Mouse (Mus musculus): ENCODE measurements at regions not wholly inside any gene's neighbourhood (a gene's known extent, or its start where the extent isn't known, plus 50 kb on each side); places are given as distances from the start of the nearest gene placed in this dataset.

DNA sequence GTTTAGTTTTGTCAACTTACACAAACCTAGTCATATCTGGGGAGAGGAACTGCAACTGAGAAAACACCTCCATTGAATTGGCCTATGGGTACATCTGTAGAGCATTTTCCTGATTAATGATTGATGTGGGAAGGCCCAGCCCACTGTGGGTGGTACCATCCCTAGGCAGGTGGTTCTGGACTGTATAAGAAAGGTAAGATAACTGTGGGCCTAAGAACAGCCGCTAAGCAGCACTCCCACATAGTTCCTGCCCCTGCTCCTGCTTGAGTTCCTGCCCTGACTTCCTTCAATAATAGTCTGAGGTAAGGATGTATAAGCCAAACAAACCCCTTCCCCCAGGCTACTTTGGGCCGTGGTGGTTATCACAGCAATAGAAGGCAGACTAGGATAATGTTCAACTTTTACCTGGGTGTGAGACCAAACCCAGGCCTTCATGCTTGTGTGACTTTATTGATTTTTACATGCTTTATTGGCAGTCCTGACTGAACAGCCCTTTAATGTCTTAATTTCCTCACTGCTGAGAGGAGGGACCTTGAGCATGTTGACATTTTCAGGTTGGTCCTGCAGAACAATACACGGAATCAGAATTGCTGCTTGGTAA, 78.8 kb upstream of the Camk1g start:
- intact Hi-C loops (cut with DNase I): loop anchor here (5.0 kb wide), 1 partner anchor 253 kb away; no protein-coding TSS in a partner anchor
- DNase-seq: no peak

DNA sequence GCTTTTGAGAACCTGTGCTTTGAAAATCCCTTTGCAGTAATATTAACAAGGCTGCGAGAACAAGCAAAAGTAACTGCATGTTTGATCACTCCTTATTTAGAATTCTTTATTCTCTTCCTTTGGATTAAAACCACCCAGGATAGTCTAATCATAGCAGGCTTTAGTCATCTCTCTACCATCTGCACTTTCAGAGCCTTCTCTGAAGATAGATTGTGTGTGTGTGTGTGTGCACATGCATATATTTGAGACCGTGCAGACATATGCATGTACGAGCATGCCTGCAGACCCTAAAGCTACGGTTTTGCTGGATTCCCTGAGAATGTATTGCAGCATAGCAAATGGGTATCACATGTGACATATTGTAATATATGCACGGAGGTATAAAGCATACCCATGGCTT, 77.5 kb upstream of the Camk1g start:
- no peak for DNase-seq
- intact Hi-C loops (cut with DNase I): loop anchor here (5.0 kb wide), 1 partner anchor 255 kb away; no protein-coding TSS in a partner anchor

DNA sequence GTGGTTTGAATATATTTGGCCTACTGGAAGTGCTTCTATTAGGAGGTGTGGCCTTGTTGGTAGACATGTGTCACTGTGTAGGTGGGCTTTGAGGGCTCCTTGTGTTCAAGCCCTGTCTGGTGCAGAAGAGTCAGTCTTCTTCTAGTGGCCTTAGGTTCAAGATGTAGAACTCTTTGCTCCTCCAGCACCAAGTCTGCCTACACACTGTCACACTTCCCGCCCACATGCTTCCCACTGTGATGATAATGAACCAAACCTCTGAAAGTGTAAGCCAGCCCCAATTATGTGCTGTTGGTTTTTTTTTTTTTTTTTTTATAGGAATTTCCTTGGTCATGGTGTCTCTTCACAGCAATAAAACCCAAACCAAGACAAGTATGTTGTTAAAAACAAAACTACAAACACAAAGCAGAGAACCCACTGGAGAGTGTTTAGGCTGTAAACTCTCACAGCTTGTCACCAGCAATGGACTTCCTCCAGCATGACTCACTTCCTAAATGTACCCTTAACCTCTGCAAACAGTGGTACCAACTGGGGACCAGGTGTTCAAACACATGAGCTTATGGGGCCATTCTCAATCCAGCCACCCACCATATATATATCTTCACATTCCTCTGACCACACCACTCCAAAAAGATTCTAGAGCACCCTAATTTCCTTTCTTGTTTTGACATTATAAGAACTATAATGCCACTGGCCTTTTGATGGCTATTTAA, 74.0 kb upstream of the Camk1g start:
- no peak for DNase-seq
- intact Hi-C loops (cut with DNase I): no loop called here

DNA sequence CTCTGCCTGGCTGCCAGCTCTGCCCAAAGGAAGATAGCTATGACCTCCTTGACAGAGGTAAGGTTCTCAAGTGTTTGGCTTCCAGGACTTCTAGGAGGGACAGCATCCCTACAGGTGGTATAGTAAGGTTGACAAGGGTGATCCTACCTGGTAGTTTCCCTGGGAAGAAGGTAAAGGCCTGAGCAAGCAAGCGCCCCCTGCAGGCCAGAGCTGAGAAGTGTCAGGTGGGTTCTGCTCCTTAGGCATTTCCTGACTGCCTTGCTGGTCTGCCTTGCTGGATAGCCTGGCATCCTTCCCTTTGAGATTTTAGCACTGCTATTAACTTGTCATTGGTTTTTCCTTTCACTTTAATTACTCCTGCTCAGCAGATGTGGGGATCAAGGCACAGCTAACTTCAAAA, 70.4 kb upstream of the Camk1g start:
- intact Hi-C loops (cut with DNase I): no loop called here
- no peak for DNase-seq

DNA sequence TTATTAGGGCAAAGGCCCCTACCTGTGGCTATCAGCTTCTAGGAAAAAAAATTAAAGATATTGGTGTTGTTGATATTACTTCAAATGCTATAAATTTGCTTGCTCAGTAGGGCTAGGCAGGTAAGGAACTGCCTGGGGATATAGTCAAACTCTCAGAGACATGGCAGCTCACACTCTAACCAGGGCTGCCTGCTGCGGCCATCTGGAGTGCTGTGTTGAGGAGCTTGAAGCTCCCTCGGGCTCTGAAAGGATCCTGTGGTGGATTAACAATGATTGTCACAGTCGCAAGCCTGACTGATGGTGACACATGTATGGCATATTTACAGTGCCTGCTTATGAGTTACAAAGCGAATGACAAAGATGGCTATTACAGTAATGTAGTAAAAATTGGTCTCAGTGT, 64.2 kb upstream of the Camk1g start:
- peak; percentile 34 for DNase-seq
- intact Hi-C loops (cut with DNase I): no loop called here

DNA sequence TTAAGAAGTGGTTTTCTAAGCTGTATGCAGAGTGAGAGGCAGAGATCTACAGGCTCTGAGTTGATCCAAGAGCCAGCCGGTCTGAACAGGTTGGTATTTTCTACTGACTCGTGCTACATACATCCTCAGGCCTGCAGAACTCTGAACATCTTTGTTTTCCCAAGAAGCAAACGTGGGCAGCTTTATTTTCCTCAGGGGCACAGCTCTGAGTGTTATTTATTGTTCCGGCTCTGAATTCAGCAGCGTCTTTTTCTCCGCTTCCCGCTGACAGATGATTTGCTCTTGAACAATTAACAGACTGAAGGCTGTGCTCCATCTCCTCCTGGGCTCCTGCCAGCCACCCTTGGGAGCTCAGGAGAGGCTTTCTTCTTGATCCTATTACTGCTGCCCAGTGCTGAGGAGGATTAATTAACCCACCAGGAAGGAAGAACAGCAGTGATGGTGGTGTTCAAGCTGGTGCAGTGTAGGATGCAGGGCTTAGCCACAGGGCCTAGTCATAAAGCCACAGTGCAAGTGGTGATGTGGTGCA, 63.5 kb upstream of the Camk1g start:
- DNase-seq: peak; percentile 82
- intact Hi-C loops (cut with DNase I): no loop called here

DNA sequence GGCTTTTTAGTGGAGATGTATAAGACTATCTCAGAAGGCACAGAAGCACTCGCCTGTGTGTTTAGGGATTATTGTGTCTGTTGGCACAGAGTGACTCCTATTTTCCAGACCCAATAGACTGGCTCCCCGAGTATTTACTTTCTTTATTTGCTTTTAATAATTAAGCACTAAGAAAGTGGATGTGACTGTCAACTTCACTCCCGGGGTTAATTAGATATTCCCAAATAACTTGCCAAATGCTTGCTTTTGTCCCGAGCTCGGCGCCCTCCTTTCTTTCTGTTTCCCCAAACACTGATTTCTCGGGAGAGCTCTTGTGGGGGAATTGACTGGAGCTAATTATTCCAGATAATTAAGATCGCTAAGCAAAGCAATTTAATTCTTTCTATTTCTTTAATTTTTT, 60.1 kb upstream of the Camk1g start:
- intact Hi-C loops (cut with DNase I): no loop called here
- no peak for DNase-seq

DNA sequence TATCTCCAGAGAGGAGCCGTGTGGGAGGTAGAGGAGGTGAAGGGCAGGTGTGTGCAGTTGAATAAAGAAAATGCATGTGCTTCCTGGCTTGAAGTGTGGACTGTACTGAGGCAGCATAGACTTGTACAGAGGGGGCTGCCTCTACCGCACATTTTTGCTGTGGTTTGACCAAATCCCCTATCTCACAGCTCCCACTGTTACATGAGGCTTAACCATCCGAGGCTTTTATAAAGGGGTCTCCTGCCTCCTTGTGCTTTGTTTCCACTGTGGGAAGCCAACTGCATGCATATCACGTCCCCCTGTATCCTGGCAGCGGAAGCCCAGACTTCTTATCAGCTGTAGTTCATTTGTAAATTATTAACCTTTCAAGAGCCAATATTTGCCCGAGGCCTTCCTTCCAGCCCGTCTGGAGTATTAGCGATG, 53.6 kb upstream of the Camk1g start:
- intact Hi-C loops (cut with DNase I): no loop called here

DNA sequence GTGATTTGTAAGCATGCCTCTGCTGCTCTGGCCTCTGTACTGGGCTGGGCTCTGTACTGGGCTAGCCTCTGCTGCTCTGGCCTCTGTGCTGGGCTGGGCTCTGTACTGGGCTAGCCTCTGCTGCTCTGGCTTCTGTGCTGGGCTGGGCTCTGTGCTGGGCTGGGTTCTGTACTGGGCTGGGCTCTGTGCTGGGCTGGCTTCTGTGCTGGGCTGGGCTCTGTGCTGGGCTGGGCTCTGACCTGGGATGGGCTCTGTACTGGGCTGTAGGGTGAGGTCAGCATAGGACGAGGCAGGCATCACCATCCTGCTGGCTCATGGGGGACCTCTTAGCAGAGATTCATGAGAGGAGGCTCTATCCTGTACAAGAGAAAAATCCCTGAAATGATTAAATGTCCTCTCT, 52.8 kb upstream of the Camk1g start:
- DNase-seq: no peak
- intact Hi-C loops (cut with DNase I): no loop called here

More for the DNA sequence above, 53.6 kb upstream of the Camk1g start:
- DNase-seq: no peak

DNA sequence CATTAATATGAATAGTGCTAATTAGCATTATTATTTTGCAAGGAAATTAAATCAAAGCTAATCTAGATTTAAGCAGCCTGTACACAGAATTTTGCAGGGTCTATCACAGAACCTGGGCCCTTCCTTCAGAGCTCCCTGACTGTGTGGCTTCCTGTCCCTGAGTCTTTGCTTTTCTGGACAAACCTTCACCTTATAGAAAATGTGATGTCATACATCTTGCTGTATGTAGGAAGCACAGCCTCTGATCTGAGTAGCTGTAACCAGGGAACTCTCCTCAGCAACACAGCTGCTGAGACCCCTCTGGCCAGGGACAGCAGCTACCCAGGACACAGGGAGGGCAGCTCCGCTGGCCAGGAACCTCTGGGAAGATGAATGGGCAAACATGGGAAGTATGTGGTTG, 51.7 kb upstream of the Camk1g start:
- no peak for DNase-seq
- intact Hi-C loops (cut with DNase I): no loop called here

DNA sequence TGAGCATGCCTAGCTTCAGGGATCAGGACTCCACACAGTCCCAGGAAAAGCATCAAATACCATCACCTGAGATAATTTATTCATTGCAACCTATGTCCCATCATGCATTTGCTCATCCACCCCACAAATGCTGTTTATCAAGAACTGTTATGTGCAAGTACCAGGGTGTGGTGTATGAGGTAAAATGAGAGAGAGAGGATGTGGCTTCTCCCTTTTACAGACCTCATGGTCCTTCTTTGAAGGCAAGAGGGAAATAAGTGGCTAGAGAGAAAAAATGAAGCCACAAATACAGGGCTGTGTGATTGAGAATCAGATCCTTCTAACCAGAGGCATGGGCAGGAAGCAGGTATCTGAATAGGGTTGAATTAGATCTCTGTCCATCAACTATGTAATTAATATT, 51.3 kb upstream of the Camk1g start:
- intact Hi-C loops (cut with DNase I): no loop called here
- no peak for DNase-seq

Small RNA genes in the stretch of these regions (microRNA-seq; reads per million reads assigned to microRNA genes)
- gene Mir205: 14.8 reads per million, percentile 32 among the genes with 10 or more reads in this experiment
